Mouse (Mus musculus): ENCODE data around the gene Gm20807. TPM values are rescaled to one million over a fixed set of nuclear protein-coding genes. Genes with fewer than 3 reads are reported as not detected.
"Not testable (repeated sequence)": the region's sequence is repeated elsewhere in the genome, so short reads cannot be mapped to it uniquely, and the experiment has no call there.

Gm20807 gene
- not detected in 2 replicates for polyA plus RNA-seq (2015; fragmentation: Nextera tagmentation; extraction: Ambion mirVana)

- not testable (repeated sequence) for H3K27me3 ChIP-seq (replicated peaks); ATAC-seq; H3K4me2 ChIP-seq (replicated peaks); H3K4me1 ChIP-seq (replicated peaks); H3K27ac ChIP-seq; H3K36me3 ChIP-seq; H3K9ac ChIP-seq; H3K9me3 ChIP-seq; H3K4me3 ChIP-seq (replicated peaks)
Measured at GRCm38 (mm10) chrY:13042591-13042990, at the start of gene Gm20807. Gm20807 (plus strand) TSS chrY:13042891.

Other genes with a start within 250 kb of the Gm20807 start
- gene Gm21891, start 90.6 kb downstream of the Gm20807 start, polyA plus RNA-seq (2015; fragmentation: Nextera tagmentation; extraction: Ambion mirVana): not detected in 2 replicates
- not detected in 2 replicates for gene Gm21425, start 119.1 kb downstream of the Gm20807 start, polyA plus RNA-seq (2015; fragmentation: Nextera tagmentation; extraction: Ambion mirVana)
- not detected in 2 replicates for gene Gm21828, start 181.0 kb downstream of the Gm20807 start, polyA plus RNA-seq (2015; fragmentation: Nextera tagmentation; extraction: Ambion mirVana)
- gene Gm21440, start 209.5 kb downstream of the Gm20807 start, polyA plus RNA-seq (2015; fragmentation: Nextera tagmentation; extraction: Ambion mirVana): not detected in 2 replicates
- not detected in 2 replicates for gene Gm21454, start 209.6 kb downstream of the Gm20807 start, polyA plus RNA-seq (2015; fragmentation: Nextera tagmentation; extraction: Ambion mirVana)